Mouse (Mus musculus): ENCODE results near the gene Zfp334. TPM values are rescaled to one million over a fixed set of nuclear protein-coding genes. Genes with fewer than 3 reads are reported as not detected.

The Zfp334 gene
- polyA plus RNA-seq, 1 experiment from 2014 or later: 14.1 TPM

DNA sequence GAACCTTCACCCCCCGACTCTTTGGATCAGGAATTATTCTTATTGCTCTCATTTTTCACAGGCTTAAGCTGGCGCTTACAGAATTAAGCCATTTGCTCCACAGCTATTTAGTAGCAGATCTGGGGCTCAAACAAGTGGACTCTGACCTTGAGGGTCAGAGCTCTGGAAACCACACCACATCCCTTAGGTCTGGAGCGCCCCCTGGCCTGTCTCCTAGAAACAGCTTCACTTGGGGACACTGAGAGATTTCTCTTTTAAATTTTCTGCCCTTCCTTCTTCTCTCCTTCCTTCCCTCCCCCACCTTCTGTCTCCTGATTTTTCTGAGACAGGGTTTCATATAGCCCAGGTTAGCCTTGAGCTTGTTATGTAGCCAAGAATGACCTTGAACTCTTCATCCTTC lies 50.9 kb downstream of the Zfp334 start:
- Histone ChIP-seq H3K36me3 (no peaks in the 10 kb centered on the region), H3K4me2 (replicated peaks) (no peak overlapping the region), H3K27me3 (peaks cover 10% of the 10 kb centered on the region), H3K4me1 (replicated peaks) (peaks cover 12% of the 10 kb centered on the region; the same call in 1 of the 2 replicates), H3K4me3 (replicated peaks) (no peak overlapping the region), H3K9me3 (no peaks in the 10 kb centered on the region), H3K9ac (replicated peaks) (no peak overlapping the region), H3K27ac (no peak overlapping the region)
- ATAC-seq: no peak
- WGBS: 14% methylated on average over 3 of the region's 3 CpGs

DNA sequence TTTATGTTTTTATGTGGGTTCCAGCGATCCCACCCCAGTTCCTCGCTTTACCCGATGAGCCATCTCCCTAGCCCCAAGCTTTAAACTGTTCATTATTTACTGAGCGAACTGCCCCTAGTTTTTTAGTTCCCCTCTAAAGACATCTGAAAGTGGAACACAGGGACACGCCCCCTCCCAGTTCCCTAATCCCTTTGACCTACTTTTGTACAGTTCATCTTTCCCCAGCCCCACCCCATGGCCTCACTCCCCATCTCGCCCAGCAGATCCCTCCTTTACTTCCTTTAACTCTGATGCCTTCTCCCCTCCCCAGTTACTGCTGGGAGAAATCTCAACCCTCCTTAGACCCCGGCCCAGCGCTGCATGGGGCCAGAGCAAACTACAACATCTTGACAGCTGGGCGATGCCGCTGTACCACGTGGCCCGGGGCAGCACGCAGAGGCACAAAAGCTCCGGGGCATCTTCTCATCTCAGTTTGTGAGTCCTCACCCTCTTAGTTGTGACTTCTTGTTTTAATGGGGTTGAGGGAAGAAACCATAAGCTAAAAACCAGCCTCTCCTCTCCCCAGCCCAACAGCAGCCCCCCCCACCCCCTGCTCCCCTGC lies 55.3 kb downstream of the Zfp334 start:
- no peak overlapping the region for H3K27ac ChIP-seq
- H3K9ac ChIP-seq (replicated peaks): no peak overlapping the region
- peaks cover 15% of the 10 kb centered on the region for H3K4me1 ChIP-seq (replicated peaks)
- WGBS: 42% methylated on average over 14 of the region's 14 CpGs
- no peaks in the 10 kb centered on the region for H3K9me3 ChIP-seq
- H3K4me3 ChIP-seq (replicated peaks): no peak overlapping the region
- H3K4me2 ChIP-seq (replicated peaks): no peak overlapping the region
- ATAC-seq: no peak
- no peaks in the 10 kb centered on the region for H3K36me3 ChIP-seq
- peaks cover 9% of the 10 kb centered on the region; the same call in 1 of the 2 replicates for H3K27me3 ChIP-seq

DNA sequence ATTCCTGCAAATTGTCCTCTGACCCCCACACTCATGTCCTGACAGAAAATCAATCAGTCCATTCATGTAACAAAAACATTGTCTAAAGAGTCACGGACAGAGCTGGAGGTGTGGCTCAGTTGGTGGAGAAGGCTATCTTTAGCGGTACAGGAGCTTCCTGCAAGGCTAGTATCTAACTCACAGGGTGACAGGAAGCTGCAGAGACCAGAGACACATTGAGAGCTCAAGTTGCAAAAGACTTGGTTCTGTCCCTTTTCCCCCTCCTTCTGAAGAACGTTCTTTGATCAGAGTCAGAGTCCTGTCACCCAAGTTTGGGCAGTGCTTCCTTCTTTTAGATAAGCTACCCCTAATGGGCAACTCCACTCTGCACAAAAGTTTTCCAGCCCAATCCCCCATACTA lies 58.4 kb downstream of the Zfp334 start:
- no peak overlapping the region for H3K9ac ChIP-seq (replicated peaks)
- no peak overlapping the region for H3K4me3 ChIP-seq (replicated peaks)
- no peaks in the 10 kb centered on the region for H3K36me3 ChIP-seq
- peaks cover 31% of the 10 kb centered on the region for H3K4me1 ChIP-seq (replicated peaks)
- ATAC-seq: no peak
- no peak overlapping the region for H3K4me2 ChIP-seq (replicated peaks)
- H3K27ac ChIP-seq: no peak overlapping the region
- H3K27me3 ChIP-seq: peaks cover 9% of the 10 kb centered on the region; the same call in 1 of the 2 replicates
- no peaks in the 10 kb centered on the region for H3K9me3 ChIP-seq
- 64% methylated on average over 3 of the region's 3 CpGs for WGBS

DNA sequence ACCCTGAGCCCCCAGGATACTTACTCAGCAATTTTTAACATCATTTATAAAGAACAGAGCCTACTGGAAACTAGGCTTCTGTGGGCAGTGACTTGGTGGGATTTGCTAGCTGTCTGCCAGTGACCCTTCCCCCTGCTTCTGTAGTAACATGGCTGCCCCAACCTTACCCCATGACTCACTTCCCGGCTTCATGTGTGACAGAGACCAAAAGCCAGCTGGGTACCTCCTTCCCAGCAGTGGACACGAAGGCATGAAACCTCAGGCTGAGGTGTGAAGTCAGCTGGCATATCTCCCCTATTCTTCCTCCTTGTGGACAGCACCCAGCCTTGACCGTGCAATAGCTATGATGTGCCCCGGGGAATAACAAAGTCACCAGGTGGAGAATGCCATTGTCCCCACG lies 59.3 kb downstream of the Zfp334 start:
- no peak overlapping the region for H3K4me2 ChIP-seq (replicated peaks)
- H3K27me3 ChIP-seq: peaks cover 9% of the 10 kb centered on the region; the same call in 1 of the 2 replicates
- H3K36me3 ChIP-seq: no peaks in the 10 kb centered on the region
- no peak for ATAC-seq
- WGBS: 83% methylated on average over 5 of the region's 5 CpGs
- H3K9ac ChIP-seq (replicated peaks): no peak overlapping the region
- no peaks in the 10 kb centered on the region for H3K9me3 ChIP-seq
- no peak overlapping the region for H3K27ac ChIP-seq
- H3K4me3 ChIP-seq (replicated peaks): no peak overlapping the region
- H3K4me1 ChIP-seq (replicated peaks): peaks cover 41% of the 10 kb centered on the region

DNA sequence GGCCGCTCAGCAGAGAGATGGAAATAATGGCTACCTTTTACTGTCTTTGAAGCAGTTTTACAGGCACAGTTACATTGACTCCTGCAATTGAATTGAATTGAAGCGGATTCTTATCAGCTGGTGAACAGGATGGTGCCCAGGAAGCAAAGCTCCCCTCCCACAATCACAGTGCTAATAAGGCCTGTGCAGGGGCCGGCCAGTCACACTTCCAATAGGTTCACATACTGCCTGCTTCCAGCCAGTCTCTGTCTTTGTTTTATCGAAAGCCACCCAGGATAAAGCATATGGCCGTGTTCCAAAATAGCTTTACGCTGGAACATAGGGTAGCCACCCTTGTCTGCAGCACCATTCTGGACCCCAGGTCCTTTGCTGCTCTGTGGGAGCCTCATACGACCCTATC lies 60.7 kb downstream of the Zfp334 start:
- no peak for ATAC-seq
- peak overlapping the region; percentile 75 for H3K9ac ChIP-seq (replicated peaks)
- H3K27ac ChIP-seq: peak overlapping the region; percentile 95
- H3K4me3 ChIP-seq (replicated peaks): peak overlapping the region; percentile 81
- H3K4me2 ChIP-seq (replicated peaks): peak overlapping the region; percentile 81
- WGBS: 39% methylated on average over 7 of the region's 7 CpGs
- no peaks in the 10 kb centered on the region for H3K36me3 ChIP-seq
- peaks cover 46% of the 10 kb centered on the region for H3K4me1 ChIP-seq (replicated peaks)
- H3K27me3 ChIP-seq: peaks cover 6% of the 10 kb centered on the region; the same call in 1 of the 2 replicates
- no peaks in the 10 kb centered on the region for H3K9me3 ChIP-seq

DNA sequence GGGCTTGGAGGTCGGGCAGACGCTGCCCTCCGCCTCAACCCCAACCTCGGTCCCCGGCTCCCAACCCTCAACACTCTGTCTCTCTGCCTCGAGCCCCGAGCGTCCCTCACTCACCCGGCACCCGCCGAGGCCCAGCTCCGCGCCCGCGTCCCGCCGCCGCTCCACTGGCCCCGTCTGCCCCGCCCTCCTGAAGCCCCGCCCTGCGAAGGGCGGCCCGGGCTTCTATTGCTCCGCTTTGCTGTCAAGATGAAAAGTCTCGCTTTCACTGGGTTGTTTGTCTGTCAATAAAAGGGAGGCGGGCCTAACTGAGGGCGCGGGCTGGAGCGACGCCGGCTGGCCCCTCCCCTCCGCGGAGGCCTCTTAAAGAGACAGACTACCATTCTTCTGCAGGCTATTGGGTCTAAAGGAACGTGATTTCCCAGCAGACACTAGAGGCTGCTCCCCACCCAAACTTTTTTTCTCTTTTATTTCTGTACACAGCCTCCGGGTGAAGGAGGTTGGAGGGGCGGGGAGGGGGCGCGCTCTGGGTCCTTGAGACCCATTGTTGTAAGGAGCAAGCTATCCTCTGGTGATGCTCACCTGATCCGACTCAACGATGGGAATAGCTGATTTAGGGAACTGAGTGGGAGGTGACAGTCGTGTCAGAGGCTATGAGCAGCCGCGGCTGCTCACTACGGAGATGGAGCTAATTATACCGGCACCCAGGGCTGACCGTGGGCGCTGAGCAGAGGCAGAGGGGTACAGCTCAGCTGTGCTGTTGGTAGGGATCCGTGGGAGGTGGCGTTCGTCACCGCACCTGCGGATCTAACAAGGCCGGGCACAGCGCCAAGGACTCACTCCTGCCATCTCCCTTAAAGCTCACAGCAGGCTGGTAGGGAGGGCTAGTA lies 61.5 kb downstream of the Zfp334 start, which contains the start of gene Elmo2:
Gene Elmo2, minus strand, starts transcription at position 176 of the 887 bp plus-strand sequence.
- Histone ChIP-seq H3K36me3 (no peaks in the 10 kb centered on the region), H3K27me3 (peaks cover 6% of the 10 kb centered on the region; the same call in 1 of the 2 replicates), H3K4me3 (replicated peaks) (peak within 1 kb of the TSS; percentile 81), H3K4me2 (replicated peaks) (peak within 1 kb of the TSS; percentile 95), H3K4me1 (replicated peaks) (peaks cover 54% of the 10 kb centered on the region), H3K27ac (peak within 1 kb of the TSS; percentile 95), H3K9ac (replicated peaks) (peak within 1 kb of the TSS; percentile 95), H3K9me3 (no peaks in the 10 kb centered on the region)
- peak; percentile 96 for ATAC-seq
- WGBS: under 1% methylated on average over 55 of the region's 55 CpGs

DNA sequence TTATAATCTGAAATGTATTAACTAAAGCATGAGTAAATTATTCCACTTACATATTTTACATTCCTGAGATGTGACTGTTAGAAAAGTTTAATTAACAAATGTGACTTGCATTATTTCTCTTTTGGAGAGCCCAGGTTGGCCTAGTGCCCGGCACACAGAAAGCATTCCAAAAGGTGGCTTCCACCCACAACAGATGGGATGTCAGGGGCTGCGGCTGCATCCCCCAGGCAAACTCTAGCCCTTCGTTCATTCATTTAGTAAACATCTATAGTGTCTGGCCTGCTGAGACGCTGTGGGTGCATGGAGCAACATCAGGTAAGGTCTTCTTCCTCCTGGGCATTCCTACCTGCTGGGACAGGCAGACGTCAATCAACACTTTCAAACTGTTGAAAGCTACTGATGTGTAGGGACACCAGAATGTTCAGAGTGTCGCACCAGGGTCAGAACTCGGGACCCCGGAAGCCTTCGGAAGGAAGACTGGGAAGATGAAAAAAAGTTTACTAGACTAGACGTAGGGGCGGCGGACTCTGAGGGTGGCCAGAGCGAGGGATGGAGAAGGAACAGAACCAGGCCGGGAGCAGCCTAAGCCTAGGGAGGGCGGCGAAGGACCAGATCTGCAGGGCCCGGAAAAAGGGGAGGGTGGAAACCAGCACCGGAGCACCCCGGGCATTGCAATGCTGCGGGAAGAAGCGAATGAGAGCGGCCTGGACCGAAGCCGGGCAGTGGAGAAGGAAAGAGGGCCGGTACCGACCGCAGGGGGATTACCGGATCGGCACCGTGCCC lies 62.3 kb downstream of the Zfp334 start:
- Histone ChIP-seq H3K27ac (peak overlapping the region; percentile 63), H3K36me3 (no peaks in the 10 kb centered on the region), H3K9ac (replicated peaks) (peak overlapping the region; percentile 95), H3K9me3 (no peaks in the 10 kb centered on the region), H3K4me2 (replicated peaks) (peak overlapping the region; percentile 95), H3K4me3 (replicated peaks) (peak overlapping the region; percentile 81), H3K27me3 (peaks cover 6% of the 10 kb centered on the region; the same call in 1 of the 2 replicates), H3K4me1 (replicated peaks) (peaks cover 62% of the 10 kb centered on the region)
- ATAC-seq: peak; percentile 53
- WGBS: under 1% methylated on average over 30 of the region's 30 CpGs

Other genes with a start within 250 kb of the Zfp334 start
- gene Cdh22, start 153.4 kb downstream of the Zfp334 start, polyA plus RNA-seq (2015; fragmentation: Nextera tagmentation; extraction: Ambion mirVana): 10.4 and 15.7 TPM in 2 replicates
- gene Slc35c2, start 100.4 kb downstream of the Zfp334 start, polyA plus RNA-seq (2015; fragmentation: Nextera tagmentation; extraction: Ambion mirVana): 69.6 and 73.8 TPM in 2 replicates
- 91.6 and 98.6 TPM in 2 replicates for gene Elmo2, start 61.8 kb downstream of the Zfp334 start, polyA plus RNA-seq (2015; fragmentation: Nextera tagmentation; extraction: Ambion mirVana)
- gene Zfp663, start 19.5 kb downstream of the Zfp334 start, polyA plus RNA-seq (2015; fragmentation: Nextera tagmentation; extraction: Ambion mirVana): 10.4 and 10.5 TPM in 2 replicates
- not detected in 2 replicates for gene Ocstamp, start 12.1 kb upstream of the Zfp334 start, polyA plus RNA-seq (2015; fragmentation: Nextera tagmentation; extraction: Ambion mirVana)
- 3.4 TPM in 2 replicates for gene Slc13a3, start 85.0 kb upstream of the Zfp334 start, polyA plus RNA-seq (2015; fragmentation: Nextera tagmentation; extraction: Ambion mirVana)
- gene Trp53rka, start 105.1 kb upstream of the Zfp334 start, polyA plus RNA-seq (2015; fragmentation: Nextera tagmentation; extraction: Ambion mirVana): 44.2 and 47.8 TPM in 2 replicates
- 2.4 and 2.6 TPM in 2 replicates for gene Slc2a10, start 115.5 kb upstream of the Zfp334 start, polyA plus RNA-seq (2015; fragmentation: Nextera tagmentation; extraction: Ambion mirVana)
- 4.4 TPM in 2 replicates for gene Eya2, start 206.8 kb upstream of the Zfp334 start, polyA plus RNA-seq (2015; fragmentation: Nextera tagmentation; extraction: Ambion mirVana)